Mouse (Mus musculus) brain, embryonic 14.5 days (tissue): Measurements from ENCODE around the gene Pim1.

Experiments
- CTCF ChIP-seq: fragments of 200-500 bp; IDR thresholded peaks from 2 replicates; pipeline ENCODE4 v1.5.1; 2012; ENCODE audit warnings: inconsistent platforms, mild to moderate bottlenecking, moderate library complexity, borderline replicate concordance; ENCODE audit not compliant: insufficient read depth, insufficient read length; ENCODE audit errors: extremely low read depth
- POLR2A ChIP-seq: fragments of 200-500 bp; IDR thresholded peaks from 2 replicates; pipeline ENCODE4 v1.6.1; 2012; ENCODE audit warnings: mild to moderate bottlenecking, inconsistent platforms, borderline replicate concordance; ENCODE audit not compliant: poor library complexity, insufficient read depth, insufficient read length, severe bottlenecking; ENCODE audit errors: extremely low read depth

DNA sequence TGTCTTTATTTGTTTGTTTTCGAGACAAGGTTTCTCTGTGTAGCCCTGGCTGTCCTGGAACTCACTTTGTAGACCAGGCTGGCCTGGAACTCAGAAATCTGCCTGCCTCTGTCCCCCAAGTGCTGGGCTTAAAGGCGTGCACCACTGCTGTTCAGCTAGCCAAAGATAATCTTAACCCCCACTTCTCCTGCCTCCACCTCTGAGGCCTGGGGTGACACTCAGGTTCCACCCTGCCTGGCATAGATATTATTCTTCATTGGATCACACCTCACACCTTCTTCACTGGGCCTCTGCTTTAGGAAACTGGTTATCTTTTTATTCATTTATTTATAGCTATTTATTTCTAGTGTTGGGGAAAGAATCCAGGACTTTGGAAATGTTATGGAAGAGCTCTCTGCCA is 10.3 kb upstream of the Pim1 start:
- TF ChIP-seq CTCF, result no peak
- TF ChIP-seq POLR2A, result no peak
